Mouse (Mus musculus) limb, embryonic 11.5 days (tissue): ENCODE measurements around the gene Igsf11. TPM values are rescaled to one million over a fixed set of nuclear protein-coding genes. Genes with fewer than 3 reads are reported as not detected.

Source experiments
- ATAC-seq: fragments of 200-750 bp; cut with Nextera tagmentation; 2 replicates; pipeline ENCODE4 v1.8.0; 2017; ENCODE audit warnings: low read depth; ENCODE audit not compliant: insufficient number of reproducible peaks, low FRiP score, low TSS enrichment
- DNase-seq: peaks from one replicate; pipeline ENCODE4 v3.0.0-alpha.2; 2015; ENCODE audit warnings: low spot score
- H3K27ac ChIP-seq: fragments of 300-500 bp; sonication (generic); replicated peaks from 2 replicates; pipeline ENCODE4 v1.5.1; 2014; ENCODE audit warnings: low read depth, mild to moderate bottlenecking, low read length
- H3K27me3 ChIP-seq: fragments of 300-500 bp; sonication (generic); 2 replicates; pipeline ENCODE4 v1.6.1; 2014; ENCODE audit warnings: mild to moderate bottlenecking, low read length, mixed read lengths; ENCODE audit not compliant: control insufficient read depth, insufficient read depth
- H3K36me3 ChIP-seq: fragments of 300-500 bp; sonication (generic); 2 replicates; pipeline ENCODE4 v1.6.1; 2014; ENCODE audit warnings: mild to moderate bottlenecking, low read length, moderate library complexity, mixed read lengths; ENCODE audit not compliant: control insufficient read depth, insufficient read depth
- H3K4me1 ChIP-seq: fragments of 300-500 bp; sonication (generic); 2 replicates; pipeline ENCODE4 v1.6.1; 2014; ENCODE audit warnings: low read length, mixed read lengths; ENCODE audit not compliant: control insufficient read depth, insufficient read depth
- H3K4me2 ChIP-seq: fragments of 300-500 bp; sonication (generic); 2 replicates; pipeline ENCODE4 v1.6.1; 2014; ENCODE audit warnings: low read depth, mild to moderate bottlenecking, moderate library complexity; ENCODE audit not compliant: severe bottlenecking
- H3K4me3 ChIP-seq: fragments of 300-500 bp; sonication (generic); 2 replicates; pipeline ENCODE4 v1.5.1; 2014; ENCODE audit warnings: low read depth, low read length
- H3K9ac ChIP-seq: fragments of 300-500 bp; sonication (generic); 2 replicates; pipeline ENCODE4 v1.6.1; 2014; ENCODE audit warnings: mild to moderate bottlenecking, low read length
- H3K9me3 ChIP-seq: fragments of 300-500 bp; sonication (generic); 2 replicates; pipeline ENCODE4 v1.6.1; 2016; ENCODE audit warnings: low read length; ENCODE audit not compliant: control insufficient read depth
- WGBS: fragments of 180-500 bp; shearing (Covaris S2); extraction: QIAGEN DNeasy Blood & Tissue Kit; methylation state at CpG from one replicate; pipeline ENCODE4 v1.1.7; 2014; 5-methylcytosine and 5-hydroxymethylcytosine counted together
- polyA plus RNA-seq: library from polyadenylated mRNA; unstranded; fragments of >200 nt; fragmentation: Nextera tagmentation; extraction: Ambion mirVana; gene quantifications from 2 replicates; pipeline ENCODE4 v1.2.1, GENCODE M21; 2014

The Igsf11 gene
- polyA plus RNA-seq, 1 experiment from 2014 or later = 0.52 TPM

GRCm38 (mm10) chr16:38916053-38916786 lies 23.7 kb downstream of the Igsf11 start:
- Histone ChIP-seq H3K4me3 (no peak overlapping the region), H3K9ac (no peak overlapping the region), H3K27me3 (no peaks in the 10 kb centered on the region), H3K9me3 (no peaks in the 10 kb centered on the region), H3K4me1 (no peaks in the 10 kb centered on the region), H3K27ac (no peak overlapping the region), H3K36me3 (no peaks in the 10 kb centered on the region), H3K4me2 (no peak overlapping the region)
- WGBS = 92% methylated on average over 12 of the region's 12 CpGs
- ATAC-seq (no peak), DNase-seq (no peak)

- WGBS = 87% methylated on average over 5 of the region's 5 CpGs
- DNase-seq (no peak), ATAC-seq (no peak)
- H3K36me3 ChIP-seq = no peaks in the 10 kb centered on the region
- no peaks in the 10 kb centered on the region for H3K9me3 ChIP-seq
- no peak overlapping the region for H3K4me2 ChIP-seq
- no peak overlapping the region for H3K9ac ChIP-seq
- no peak overlapping the region for H3K27ac ChIP-seq
- no peaks in the 10 kb centered on the region for H3K27me3 ChIP-seq
- no peaks in the 10 kb centered on the region for H3K4me1 ChIP-seq
- H3K4me3 ChIP-seq = no peak overlapping the region
These were observed 24.4 kb downstream of the Igsf11 start for GRCm38 (mm10) chr16:38916885-38917284.

GRCm38 (mm10) chr16:38918121-38918520 lies 25.6 kb downstream of the Igsf11 start:
- Histone ChIP-seq H3K9me3 (no peaks in the 10 kb centered on the region), H3K9ac (no peak overlapping the region), H3K4me2 (no peak overlapping the region), H3K27me3 (no peaks in the 10 kb centered on the region), H3K4me1 (no peaks in the 10 kb centered on the region), H3K27ac (no peak overlapping the region), H3K36me3 (no peaks in the 10 kb centered on the region), H3K4me3 (no peak overlapping the region)
- WGBS = 92% methylated on average over 2 of the region's 2 CpGs
- no peak for DNase-seq
- ATAC-seq = no peak

- whole genome bisulfite sequencing = 89% methylated on average over 5 of the region's 5 CpGs
- no peak for ATAC-seq
- no peak overlapping the region for H3K4me3 ChIP-seq
- DNase-seq = no peak
- H3K9ac ChIP-seq = no peak overlapping the region
- no peak overlapping the region for H3K27ac ChIP-seq
- no peaks in the 10 kb centered on the region for H3K27me3 ChIP-seq
- 0 out of 2 replicates have a peak, but pooled peaks cover 2% of the 10 kb centered on the region for H3K4me1 ChIP-seq
- H3K36me3 ChIP-seq = no peaks in the 10 kb centered on the region
- no peaks in the 10 kb centered on the region for H3K9me3 ChIP-seq
- no peak overlapping the region for H3K4me2 ChIP-seq
These were observed 28.0 kb downstream of the Igsf11 start for GRCm38 (mm10) chr16:38920488-38920887.

- no peak overlapping the region for H3K4me2 ChIP-seq
- no peak for DNase-seq
- no peaks in the 10 kb centered on the region for H3K27me3 ChIP-seq
- H3K27ac ChIP-seq = no peak overlapping the region
- H3K4me3 ChIP-seq = no peak overlapping the region
- no peak overlapping the region for H3K9ac ChIP-seq
- WGBS = 64% methylated on average over 13 of the region's 13 CpGs
- no peaks in the 10 kb centered on the region for H3K36me3 ChIP-seq
- no peak for ATAC-seq
- H3K4me1 ChIP-seq = 0 out of 2 replicates have a peak, but pooled peaks cover 2% of the 10 kb centered on the region
- H3K9me3 ChIP-seq = no peaks in the 10 kb centered on the region
These were observed 32.5 kb downstream of the Igsf11 start for GRCm38 (mm10) chr16:38924940-38925339.

- H3K27ac ChIP-seq = no peak overlapping the region
- no peak overlapping the region for H3K4me2 ChIP-seq
- no peaks in the 10 kb centered on the region for H3K9me3 ChIP-seq
- ATAC-seq = no peak
- no peak for DNase-seq
- H3K36me3 ChIP-seq = no peaks in the 10 kb centered on the region
- no peak overlapping the region for H3K9ac ChIP-seq
- H3K4me3 ChIP-seq = no peak overlapping the region
- no peaks in the 10 kb centered on the region for H3K27me3 ChIP-seq
- 0 out of 2 replicates have a peak, but pooled peaks cover 2% of the 10 kb centered on the region for H3K4me1 ChIP-seq
- 85% methylated on average over 7 of the region's 7 CpGs for WGBS
These were observed 36.3 kb downstream of the Igsf11 start for GRCm38 (mm10) chr16:38928760-38929159.

GRCm38 (mm10) chr16:38931519-38931918 lies 39.0 kb downstream of the Igsf11 start:
- no peaks in the 10 kb centered on the region for H3K4me1 ChIP-seq
- ATAC-seq (no peak), DNase-seq (no peak)
- no peaks in the 10 kb centered on the region for H3K9me3 ChIP-seq
- no peak overlapping the region for H3K4me3 ChIP-seq
- H3K27me3 ChIP-seq = no peaks in the 10 kb centered on the region
- H3K4me2 ChIP-seq = no peak overlapping the region
- WGBS = 81% methylated on average over 6 of the region's 6 CpGs
- no peak overlapping the region for H3K9ac ChIP-seq
- H3K27ac ChIP-seq = no peak overlapping the region
- no peaks in the 10 kb centered on the region for H3K36me3 ChIP-seq

- Histone ChIP-seq H3K4me3 (no peak overlapping the region), H3K27me3 (no peaks in the 10 kb centered on the region), H3K9me3 (no peaks in the 10 kb centered on the region), H3K27ac (no peak overlapping the region), H3K4me2 (no peak overlapping the region), H3K9ac (no peak overlapping the region), H3K4me1 (0 out of 2 replicates have a peak, but pooled peaks cover 2% of the 10 kb centered on the region), H3K36me3 (no peaks in the 10 kb centered on the region)
- ATAC-seq = no peak
- no peak for DNase-seq
- 90% methylated on average over 3 of the region's 3 CpGs for WGBS
These were observed 48.3 kb downstream of the Igsf11 start for GRCm38 (mm10) chr16:38940805-38941204.

GRCm38 (mm10) chr16:38941275-38941674 lies 48.8 kb downstream of the Igsf11 start:
- no peak for DNase-seq
- H3K9ac ChIP-seq = no peak overlapping the region
- H3K36me3 ChIP-seq = no peaks in the 10 kb centered on the region
- WGBS = 90% methylated on average over 6 of the region's 6 CpGs
- no peak overlapping the region for H3K4me2 ChIP-seq
- H3K4me1 ChIP-seq = 0 out of 2 replicates have a peak, but pooled peaks cover 2% of the 10 kb centered on the region
- no peak overlapping the region for H3K4me3 ChIP-seq
- ATAC-seq = no peak
- H3K27ac ChIP-seq = no peak overlapping the region
- H3K27me3 ChIP-seq = no peaks in the 10 kb centered on the region
- no peaks in the 10 kb centered on the region for H3K9me3 ChIP-seq
